Mouse (Mus musculus): ENCODE measurements around the gene Slc6a17. TPM values are rescaled to one million over a fixed set of nuclear protein-coding genes. Genes with fewer than 3 reads are reported as not detected.

The Slc6a17 gene
- polyA plus RNA-seq, 1 experiment: 238 TPM

DNA sequence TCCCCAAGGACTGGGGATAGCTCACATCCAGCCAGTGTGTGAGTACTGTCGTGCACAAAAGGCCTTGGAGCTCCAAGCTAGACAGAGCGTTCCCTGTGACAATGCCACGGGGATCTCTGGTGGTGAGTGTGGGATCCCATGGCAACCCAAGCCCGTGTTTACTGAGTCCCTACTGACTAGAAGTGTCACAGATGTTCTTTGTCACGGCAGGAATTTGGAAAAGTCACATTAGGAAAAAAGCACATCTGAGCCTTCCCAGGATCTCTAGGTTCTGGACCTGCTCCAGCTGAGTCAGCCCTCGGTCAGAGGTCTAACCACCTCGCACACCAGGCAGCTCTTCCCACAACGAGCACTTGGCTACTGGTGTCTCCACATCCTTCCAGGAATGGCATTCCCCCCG is 84.2 kb downstream of the Slc6a17 start:
- peaks cover 3% of the 10 kb centered on the region; the same call in 1 of the 2 replicates for H3K4me1 ChIP-seq (ENCODE audit: control insufficient read depth, insufficient read depth, low read length)
- H3K4me3 ChIP-seq (ENCODE audit: insufficient read depth, low read length): no peak overlapping the region
- no peak for TF ChIP-seq CTCF (IDR thresholded peaks at IDR 0.05; ENCODE audit: extremely low read depth, insufficient read depth, low read length)
- no peak for TF ChIP-seq POLR2A (IDR thresholded peaks at IDR 0.05; ENCODE audit: extremely low read depth, insufficient read depth, low read length)
- no peak overlapping the region for H3K27ac ChIP-seq (ENCODE audit: insufficient read depth, low read length)

DNA sequence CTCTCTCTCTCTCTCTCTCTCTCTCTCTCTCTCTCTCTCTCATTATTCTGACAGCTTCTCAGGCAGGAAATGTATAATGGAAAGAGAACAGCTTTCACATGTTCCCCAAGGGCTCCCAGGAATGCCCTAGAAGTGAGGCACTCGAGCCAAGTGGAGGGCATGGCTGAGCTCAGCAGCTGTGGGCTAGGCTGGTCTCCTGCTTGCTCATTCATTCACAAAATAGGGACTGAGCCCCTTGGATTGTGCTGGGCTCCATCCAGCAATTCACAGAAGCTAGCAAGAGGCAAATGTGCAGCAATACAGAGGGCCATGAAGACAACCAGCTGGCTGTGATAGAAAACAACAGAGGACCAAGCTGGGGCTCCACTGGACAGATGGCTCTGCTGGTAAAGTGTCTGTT is 86.5 kb downstream of the Slc6a17 start:
- Histone ChIP-seq H3K4me1 (ENCODE audit: control insufficient read depth, insufficient read depth, low read length) (peaks cover 3% of the 10 kb centered on the region; the same call in 1 of the 2 replicates), H3K4me3 (ENCODE audit: insufficient read depth, low read length) (no peak overlapping the region), H3K27ac (ENCODE audit: insufficient read depth, low read length) (no peak overlapping the region)
- TF ChIP-seq POLR2A (IDR thresholded peaks at IDR 0.05; ENCODE audit: extremely low read depth, insufficient read depth, low read length) (no peak), CTCF (IDR thresholded peaks at IDR 0.05; ENCODE audit: extremely low read depth, insufficient read depth, low read length) (no peak)

DNA sequence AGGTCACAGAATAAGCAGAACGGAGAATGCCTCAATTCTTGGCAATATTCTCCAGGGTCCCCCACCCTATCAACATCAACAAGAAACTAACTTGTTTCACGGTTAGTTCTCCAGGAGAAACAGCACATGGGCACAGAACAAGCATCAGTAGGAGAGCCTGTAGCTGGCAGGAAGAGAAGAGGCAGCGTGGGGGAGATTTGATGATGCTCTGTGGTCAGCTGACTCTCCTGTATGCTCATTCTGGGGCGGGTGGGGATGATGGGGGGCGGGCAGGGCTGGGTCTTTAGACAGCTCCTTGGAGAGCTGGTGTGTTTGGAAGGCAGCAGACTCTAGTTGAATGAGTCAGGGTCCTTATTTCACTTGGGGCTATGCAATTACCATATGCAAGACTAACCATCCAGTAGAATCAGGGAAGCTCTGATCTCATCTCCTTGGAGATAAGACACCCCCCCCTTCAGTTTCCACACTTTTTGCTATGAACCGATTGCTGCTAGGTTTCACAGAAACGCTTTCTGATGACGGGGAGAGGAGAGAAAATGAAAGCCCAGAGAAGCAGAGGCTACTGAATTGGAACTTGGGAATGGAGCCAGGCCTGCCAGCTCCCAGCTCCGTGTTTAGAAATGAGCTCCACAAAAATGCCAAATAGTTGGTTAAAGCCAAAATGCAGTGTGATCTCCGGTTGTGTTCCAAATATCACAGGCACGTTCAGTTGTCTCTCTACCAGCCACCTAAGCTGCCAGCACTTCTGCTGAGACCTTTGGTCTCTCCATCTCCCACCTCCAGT is 93.4 kb downstream of the Slc6a17 start:
- Histone ChIP-seq H3K4me3 (ENCODE audit: insufficient read depth, low read length) (no peak overlapping the region), H3K4me1 (ENCODE audit: control insufficient read depth, insufficient read depth, low read length) (peaks cover 8% of the 10 kb centered on the region), H3K27ac (ENCODE audit: insufficient read depth, low read length) (peak overlapping the region; percentile 43)
- no peak for TF ChIP-seq CTCF (IDR thresholded peaks at IDR 0.05; ENCODE audit: extremely low read depth, insufficient read depth, low read length)
- no peak for TF ChIP-seq POLR2A (IDR thresholded peaks at IDR 0.05; ENCODE audit: extremely low read depth, insufficient read depth, low read length)

DNA sequence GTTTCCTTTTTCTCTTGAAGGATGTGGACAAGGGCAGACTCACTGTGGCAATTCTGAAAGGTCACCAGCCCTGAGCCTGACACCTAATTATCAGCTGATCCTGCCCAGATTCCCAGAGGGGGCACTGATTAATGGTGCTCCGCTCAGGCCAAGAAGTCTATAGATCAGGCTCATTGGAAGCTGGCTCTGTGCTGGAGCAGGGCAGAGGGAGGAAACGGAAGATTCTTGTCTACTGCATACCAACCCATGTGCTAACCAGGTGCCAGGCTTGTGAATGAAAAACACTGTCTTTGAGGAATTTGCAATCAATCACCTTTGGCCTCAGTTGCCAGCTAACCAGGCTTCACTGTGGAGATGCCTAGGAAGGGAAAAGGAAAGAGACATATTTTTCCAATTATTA is 97.7 kb downstream of the Slc6a17 start:
- TF ChIP-seq POLR2A (IDR thresholded peaks at IDR 0.05; ENCODE audit: extremely low read depth, insufficient read depth, low read length) (no peak), CTCF (IDR thresholded peaks at IDR 0.05; ENCODE audit: extremely low read depth, insufficient read depth, low read length) (no peak)
- no peak overlapping the region for H3K27ac ChIP-seq (ENCODE audit: insufficient read depth, low read length)
- peaks cover 8% of the 10 kb centered on the region for H3K4me1 ChIP-seq (ENCODE audit: control insufficient read depth, insufficient read depth, low read length)
- no peak overlapping the region for H3K4me3 ChIP-seq (ENCODE audit: insufficient read depth, low read length)

Other genes starting within 250 kb of the Slc6a17 start
- gene Lamtor5, start 239.2 kb downstream of the Slc6a17 start, polyA plus RNA-seq (2012; rRNA removed): 115 and 123 TPM in 2 replicates
- gene Slc16a4, start 226.8 kb downstream of the Slc6a17 start, polyA plus RNA-seq (2012; rRNA removed): 2.5 and 2.8 TPM in 2 replicates
- 6.4 and 6.9 TPM in 2 replicates for gene Rbm15, start 184.3 kb downstream of the Slc6a17 start, polyA plus RNA-seq (2012; rRNA removed)
- 72.7 and 76.2 TPM in 2 replicates for gene Kcnc4, start 58.5 kb downstream of the Slc6a17 start, polyA plus RNA-seq (2012; rRNA removed)
- 0.08 TPM in 1 of 2 replicates, not detected in the other for gene Ubl4b, start 37.1 kb upstream of the Slc6a17 start, polyA plus RNA-seq (2012; rRNA removed)
- 0.89 and 1.4 TPM in 2 replicates for gene Alx3, start 77.0 kb upstream of the Slc6a17 start, polyA plus RNA-seq (2012; rRNA removed)
- gene Gm10961, start 113.3 kb upstream of the Slc6a17 start, polyA plus RNA-seq (2012; rRNA removed): not detected in 2 replicates
- 73.7 and 79.9 TPM in 2 replicates for gene Strip1, start 113.7 kb upstream of the Slc6a17 start, polyA plus RNA-seq (2012; rRNA removed)
- 344 and 347 TPM in 2 replicates for gene Ahcyl1, start 178.5 kb upstream of the Slc6a17 start, polyA plus RNA-seq (2012; rRNA removed)
- gene Csf1, start 242.5 kb upstream of the Slc6a17 start, polyA plus RNA-seq (2012; rRNA removed): 15.4 and 16.7 TPM in 2 replicates

Data from cortical plate, adult 2 months (tissue).